Mouse (Mus musculus) bone marrow, adult 2 months (tissue): ENCODE measurements around the gene Polr2g.

Experiments
- CTCF ChIP-seq: fragments of 200-500 bp; IDR thresholded peaks from 2 replicates; pipeline ENCODE4 v1.5.1; 2011; ENCODE audit warnings: low read length, control low read depth; ENCODE audit not compliant: control insufficient read depth, insufficient read depth
- POLR2A ChIP-seq: fragments of 200-500 bp; IDR thresholded peaks from 2 replicates; pipeline ENCODE4 v1.6.1; 2011; ENCODE audit warnings: low read depth, mild to moderate bottlenecking, control low read depth, low read length, borderline replicate concordance; ENCODE audit not compliant: control insufficient read depth

- TF ChIP-seq POLR2A: no peak
- no peak for TF ChIP-seq CTCF
Measured at GRCm38 (mm10) chr19:8832971-8833370, 34.6 kb upstream of the Polr2g start.
